In the genomic region with DNA sequence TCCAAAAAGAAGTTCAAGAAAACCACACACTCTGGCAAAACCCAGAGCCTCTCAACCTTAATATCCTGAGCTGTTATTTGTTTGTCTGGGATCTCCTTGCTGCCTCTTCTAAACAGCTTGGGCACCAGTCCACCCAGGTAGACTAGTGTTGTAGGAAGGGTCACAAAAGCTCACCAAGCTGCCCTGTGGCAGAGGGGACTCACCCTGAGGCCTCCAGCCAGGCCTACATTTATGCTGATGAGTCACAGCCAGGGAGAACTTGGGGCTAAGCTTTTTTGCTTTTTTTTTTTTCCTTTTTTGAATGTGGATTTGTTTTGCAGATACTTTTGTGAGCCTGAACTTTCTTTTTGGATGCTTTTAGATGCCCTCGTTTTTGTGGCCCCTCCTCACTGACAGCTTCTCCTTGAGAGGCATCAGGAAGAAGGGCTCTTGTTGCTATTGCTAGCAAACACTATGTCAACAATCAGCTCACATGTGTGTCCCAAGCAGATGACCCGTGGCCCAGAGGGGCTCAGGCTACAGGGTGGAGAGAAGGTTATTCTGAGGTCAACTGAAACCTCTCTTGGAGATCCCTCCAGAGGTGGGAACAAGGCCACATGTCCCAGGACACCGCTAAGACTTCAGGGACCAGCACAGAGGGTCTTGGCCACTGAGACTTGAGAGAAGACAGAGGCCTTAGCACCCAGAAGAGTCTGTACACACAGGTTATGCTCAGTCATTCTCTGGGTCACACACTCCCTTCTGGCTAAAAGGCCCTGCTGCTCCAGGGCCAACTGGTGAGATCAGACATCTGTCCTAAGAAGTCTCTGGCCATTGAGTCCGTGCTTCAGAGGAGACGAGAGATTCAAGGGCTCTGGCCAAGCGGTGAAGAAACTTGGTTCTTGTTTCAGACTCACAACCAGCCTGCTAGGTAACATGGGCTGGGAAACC, we compare ENCODE assay signal across 15 mouse cellular contexts. TPM values are rescaled to one million over a fixed set of nuclear protein-coding genes. Genes with fewer than 3 reads are reported as not detected.
DNase-seq lines count a peak whose midpoint lies in the region; ATAC-seq and TF ChIP-seq lines count a peak whose summit lies in the region.
"Had no signal": no experiment of that assay in that cellular context is flagged by ENCODE, and none has a peak within 500 bp of the region (broad histone marks: within the 10 kb centered on the region; RNA-seq: fewer than 3 reads in every experiment).

No protein-coding gene starts in this region.

- peak overlapping the region; percentile 12 for H3ac ChIP-seq in C2C12 (ENCODE audit: control insufficient read depth, insufficient read length, low read depth)

- no peak for TF ChIP-seq CTCF in C2C12 (IDR thresholded peaks at IDR 0.05; ENCODE audit: control insufficient read depth, insufficient read depth, insufficient read length)

- H3K36me3 ChIP-seq in kidney, embryonic 16.5 days (ENCODE audit: insufficient read depth, low read length), result no peaks in the 10 kb centered on the region
- no peaks in the 10 kb centered on the region for H3K36me3 ChIP-seq in C2C12 (ENCODE audit: control insufficient read depth, insufficient read depth)
- H3K36me3 ChIP-seq in heart, embryonic 10.5 days, result no peaks in the 10 kb centered on the region
- H3K36me3 ChIP-seq: limb, embryonic 15.5 days; midbrain, embryonic 15.5 days; neural tube, embryonic 15.5 days had no signal

- H3K4me3 ChIP-seq in kidney, embryonic 16.5 days (ENCODE audit: low read length), result no peak overlapping the region
- H3K4me3 ChIP-seq in C2C12 (ENCODE audit: insufficient read depth, poor library complexity, severe bottlenecking), result no peak overlapping the region
- H3K4me3 ChIP-seq in heart, embryonic 10.5 days, result no peak overlapping the region
- H3K4me3 ChIP-seq: limb, embryonic 15.5 days; midbrain, embryonic 15.5 days; neural tube, embryonic 15.5 days had no signal

- H3K79me3 ChIP-seq in C2C12 (ENCODE audit: low read depth), result no peaks in the 10 kb centered on the region

- ATAC-seq in kidney, embryonic 16.5 days (ENCODE audit: low FRiP score, low TSS enrichment), result 0 out of 2 replicates have a peak, but pooled peaks have one; percentile 15
- ATAC-seq: activated CD4-positive, CD25-positive, alpha-beta regulatory T cell, adult 4 months; hindbrain, embryonic 16.5 days; midbrain, embryonic 15.5 days had no signal

- WGBS in kidney, embryonic 16.5 days, result 31% methylated on average over 6 of the region's 6 CpGs
- 48% methylated on average over 6 of the region's 6 CpGs for WGBS in heart, embryonic 10.5 days

- no peaks in the 10 kb centered on the region for H3K27me3 ChIP-seq in kidney, embryonic 16.5 days (ENCODE audit: insufficient read depth, low read length)
- H3K27me3 ChIP-seq in C2C12 (ENCODE audit: control insufficient read depth, insufficient read depth, insufficient read length), result no peaks in the 10 kb centered on the region
- H3K27me3 ChIP-seq in heart, embryonic 10.5 days (ENCODE audit: insufficient read depth, poor library complexity, severe bottlenecking), result no peaks in the 10 kb centered on the region
- H3K27me3 ChIP-seq: limb, embryonic 15.5 days; midbrain, embryonic 15.5 days; neural tube, embryonic 15.5 days had no signal

- H3K4me1 ChIP-seq in kidney, embryonic 16.5 days (ENCODE audit: insufficient read depth, low read length), result peaks cover 7% of the 10 kb centered on the region
- H3K4me1 ChIP-seq in heart, embryonic 10.5 days, result peaks cover 32% of the 10 kb centered on the region
- H3K4me1 ChIP-seq: midbrain, embryonic 15.5 days; neural tube, embryonic 15.5 days had no signal

- no peaks in the 10 kb centered on the region for H3K79me2 ChIP-seq in C2C12 (ENCODE audit: control insufficient read depth, insufficient read depth)

- no peaks in the 10 kb centered on the region for H3K9me3 ChIP-seq in kidney, embryonic 16.5 days (ENCODE audit: low read length)
- no peaks in the 10 kb centered on the region for H3K9me3 ChIP-seq in heart, embryonic 10.5 days
- H3K9me3 ChIP-seq: limb, embryonic 15.5 days; midbrain, embryonic 15.5 days; neural tube, embryonic 15.5 days had no signal

- H3K4me2 ChIP-seq in kidney, embryonic 16.5 days (replicated peaks; ENCODE audit: low read depth, low read length), result no peak overlapping the region
- H3K4me2 ChIP-seq: limb, embryonic 15.5 days; midbrain, embryonic 15.5 days; neural tube, embryonic 15.5 days had no signal

- DNase-seq in kidney, adult 8-10 months, result no peak
- peak; percentile 76 for DNase-seq in NIH3T3 (ENCODE audit: low read depth)
- no peak for DNase-seq in heart, embryonic 10.5 days (ENCODE audit: low spot score)
- no peak for DNase-seq in thymus, adult 18-20 months
- no peak for DNase-seq in frontal cortex, postnatal 14 days (ENCODE audit: low spot score in 2 of 2)
- DNase-seq: cerebellum, postnatal 36 days; lung, postnatal 10 days; right cerebral cortex, postnatal 4 days had no signal

- H3K9ac ChIP-seq in kidney, embryonic 16.5 days (replicated peaks; ENCODE audit: low read length), result no peak overlapping the region
- H3K9ac ChIP-seq: limb, embryonic 15.5 days; midbrain, embryonic 15.5 days; neural tube, embryonic 15.5 days had no signal

- no peak overlapping the region for H3K27ac ChIP-seq in kidney, embryonic 16.5 days (ENCODE audit: low read length)
- peak overlapping the region; percentile 56; the same call in 1 of the 2 replicates for H3K27ac ChIP-seq in heart, embryonic 10.5 days
- H3K27ac ChIP-seq: midbrain, embryonic 15.5 days; neural tube, embryonic 15.5 days had no signal

TF ChIP-seq in C2C12, 6 proteins besides CTCF, POLR2A, EP300 and RAD21:
- TF ChIP-seq CEBPB (IDR thresholded peaks at IDR 0.05; ENCODE audit: low read depth), result no peak
- no peak for TF ChIP-seq USF1 (IDR thresholded peaks at IDR 0.05; ENCODE audit: low read depth)
- TF ChIP-seq FOSL1 (IDR thresholded peaks at IDR 0.05; ENCODE audit: insufficient read depth, low read length, poor library complexity, severe bottlenecking), result no peak
- no peak for TF ChIP-seq MYOG (IDR thresholded peaks at IDR 0.05; ENCODE audit: control insufficient read depth, extremely low read depth, insufficient read length)
- no peak for TF ChIP-seq MYOD1 (IDR thresholded peaks at IDR 0.05; ENCODE audit: control insufficient read depth, insufficient read length, low read depth)
- TF ChIP-seq MAX (IDR thresholded peaks at IDR 0.05), result no peak

RNA-seq across cellular contexts. Expression of gene Itga11, which starts 50.3 kb away (rescaled TPM):
- polyA plus RNA-seq in kidney, embryonic 16.5 days (2015; fragmentation: Nextera tagmentation; extraction: Ambion mirVana), result 0.82 and 1.3 TPM in 2 replicates
- 0.14 TPM for polyA plus RNA-seq in C2C12 (2012; fragmentation: generic; extraction: Trizol)
- polyA plus RNA-seq in heart, embryonic 10.5 days (2016; fragmentation: Nextera tagmentation; extraction: Ambion mirVana), result 0.36 and 0.62 TPM in 2 replicates
